Mouse (Mus musculus) stomach, embryonic 14.5 days (tissue): ENCODE measurements at regions not wholly inside any gene's neighbourhood (a gene's known extent, or its start where the extent isn't known, plus 50 kb on each side); places are given as distances from the start of the nearest gene placed in this dataset.

Experiments
- ATAC-seq: fragments of 200-750 bp; cut with Nextera tagmentation; 2 replicates; pipeline ENCODE4 v1.8.0; 2017; ENCODE audit warnings: low read depth, moderate TSS enrichment; ENCODE audit not compliant: insufficient number of reproducible peaks, insufficient read depth, low FRiP score
- H3K27ac ChIP-seq: fragments of 300-500 bp; sonication (generic); 2 replicates; pipeline ENCODE4 v1.5.1; 2014; ENCODE audit warnings: mild to moderate bottlenecking, low read length, moderate library complexity, mixed read lengths
- H3K27me3 ChIP-seq: fragments of 300-500 bp; sonication (generic); 2 replicates; pipeline ENCODE4 v1.6.1; 2014; ENCODE audit warnings: low read length, control low read depth, mixed read lengths; ENCODE audit not compliant: control insufficient read depth, insufficient read depth
- H3K36me3 ChIP-seq: fragments of 300-500 bp; sonication (generic); 2 replicates; pipeline ENCODE4 v1.6.1; 2014; ENCODE audit warnings: mild to moderate bottlenecking, control low read depth, low read length, moderate library complexity, mixed read lengths; ENCODE audit not compliant: control insufficient read depth, insufficient read depth
- H3K4me1 ChIP-seq: fragments of 300-500 bp; sonication (generic); 2 replicates; pipeline ENCODE4 v1.6.1; 2014; ENCODE audit warnings: low read length, control low read depth, mixed read lengths; ENCODE audit not compliant: control insufficient read depth, insufficient read depth
- H3K4me2 ChIP-seq: fragments of 300-500 bp; sonication (generic); replicated peaks from 2 replicates; pipeline ENCODE4 v1.6.1; 2014; ENCODE audit warnings: low read depth, low read length, control low read depth
- H3K4me3 ChIP-seq: fragments of 300-500 bp; sonication (generic); 2 replicates; pipeline ENCODE4 v1.5.1; 2014; ENCODE audit warnings: low read depth, low read length, control low read depth
- H3K9ac ChIP-seq: fragments of 300-500 bp; sonication (generic); replicated peaks from 2 replicates; pipeline ENCODE4 v1.6.1; 2014; ENCODE audit warnings: low read depth, mild to moderate bottlenecking, control low read depth, low read length, moderate library complexity, mixed read lengths
- H3K9me3 ChIP-seq: fragments of 300-500 bp; sonication (generic); 2 replicates; pipeline ENCODE4 v1.6.1; 2016; ENCODE audit warnings: low read depth, low read length, control low read depth; ENCODE audit not compliant: control insufficient read depth
- WGBS: fragments of 180-500 bp; shearing (Covaris S2); extraction: QIAGEN DNeasy Blood & Tissue Kit; methylation state at CpG from one replicate; pipeline ENCODE4 v1.1.7; 2014; 5-methylcytosine and 5-hydroxymethylcytosine counted together

DNA sequence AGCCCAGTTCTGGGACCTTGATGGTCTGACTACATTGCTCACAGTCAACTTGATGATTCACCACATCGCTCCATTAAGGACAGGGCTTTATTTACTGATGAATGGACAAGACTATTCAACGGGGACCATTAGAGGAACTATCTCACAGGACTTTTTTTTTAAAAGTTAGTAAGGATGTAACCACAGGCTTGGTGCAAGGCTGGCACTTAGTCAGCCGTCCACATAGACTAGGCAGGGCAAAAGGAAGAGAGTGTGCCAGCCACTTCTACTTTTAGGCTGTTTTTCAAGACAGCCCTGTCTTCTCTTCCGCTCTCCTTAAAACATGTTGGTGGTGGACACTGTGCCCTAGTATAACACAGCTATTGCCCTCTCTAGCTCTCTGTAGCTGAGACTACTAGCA is 336.0 kb downstream of the Sox4 start:
- 93% methylated on average over 4 of the region's 4 CpGs for WGBS

GRCm38 (mm10) chr13:28616645-28617381 is 336.7 kb downstream of the Sox4 start:
- Histone ChIP-seq H3K4me3 (no peak overlapping the region), H3K27ac (no peak overlapping the region), H3K9me3 (no peaks in the 10 kb centered on the region; the same call in 1 of the 2 replicates), H3K36me3 (no peaks in the 10 kb centered on the region), H3K27me3 (no peaks in the 10 kb centered on the region), H3K9ac (no peak overlapping the region), H3K4me1 (no peaks in the 10 kb centered on the region), H3K4me2 (no peak overlapping the region)
- no peak for ATAC-seq
- 88% methylated on average over 9 of the region's 9 CpGs for WGBS

More for the DNA sequence above, 336.0 kb downstream of the Sox4 start:
- Histone ChIP-seq H3K36me3 (no peaks in the 10 kb centered on the region), H3K27ac (no peak overlapping the region), H3K9me3 (no peaks in the 10 kb centered on the region; the same call in 1 of the 2 replicates), H3K4me1 (no peaks in the 10 kb centered on the region), H3K27me3 (no peaks in the 10 kb centered on the region), H3K4me3 (no peak overlapping the region), H3K4me2 (no peak overlapping the region), H3K9ac (no peak overlapping the region)
- no peak for ATAC-seq

DNA sequence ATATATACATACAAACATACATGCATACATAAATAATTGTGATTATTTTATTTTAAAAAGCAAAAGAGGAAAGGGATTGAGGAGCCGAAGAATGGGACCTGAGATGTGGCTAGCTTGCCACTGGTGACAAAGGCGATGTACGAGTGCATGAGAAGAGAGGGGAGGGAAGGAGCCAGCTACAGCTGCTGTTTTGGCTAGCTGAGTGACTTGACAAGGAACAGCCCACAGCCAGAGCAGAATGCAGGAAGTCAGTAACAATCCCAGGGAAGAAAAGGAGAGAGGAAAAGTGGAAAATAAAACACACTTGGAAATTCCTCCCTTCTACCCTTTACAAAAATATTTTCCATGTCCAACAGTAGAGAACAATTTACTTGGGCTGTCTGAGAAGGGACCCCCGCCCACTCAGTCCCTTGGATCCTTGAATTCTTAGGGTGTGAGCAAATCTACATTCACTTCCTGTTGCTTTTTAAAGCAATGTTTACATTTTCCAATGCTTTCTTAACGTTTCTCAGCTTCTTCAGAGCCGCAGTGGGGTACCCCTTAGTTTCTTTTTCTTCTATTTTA is 345.9 kb downstream of the Sox4 start:
- H3K36me3 ChIP-seq = no peaks in the 10 kb centered on the region
- H3K4me3 ChIP-seq = no peak overlapping the region
- peak; percentile 65; the same call in 1 of the 2 replicates for ATAC-seq
- H3K4me1 ChIP-seq = 0 out of 2 replicates have a peak, but pooled peaks cover 9% of the 10 kb centered on the region
- WGBS = 26% methylated on average over 6 of the region's 6 CpGs
- H3K9me3 ChIP-seq = no peaks in the 10 kb centered on the region; the same call in 1 of the 2 replicates
- H3K9ac ChIP-seq = no peak overlapping the region
- H3K4me2 ChIP-seq = no peak overlapping the region; the same call in 1 of the 2 replicates
- H3K27me3 ChIP-seq = no peaks in the 10 kb centered on the region
- peak overlapping the region; percentile 62 for H3K27ac ChIP-seq

GRCm38 (mm10) chr13:28606651-28607050 is 346.9 kb downstream of the Sox4 start:
- Histone ChIP-seq H3K27ac (no peak overlapping the region), H3K27me3 (no peaks in the 10 kb centered on the region), H3K36me3 (no peaks in the 10 kb centered on the region), H3K9me3 (no peaks in the 10 kb centered on the region), H3K4me2 (no peak overlapping the region), H3K9ac (no peak overlapping the region), H3K4me3 (no peak overlapping the region), H3K4me1 (0 out of 2 replicates have a peak, but pooled peaks cover 9% of the 10 kb centered on the region)
- no peak for ATAC-seq
- 78% methylated on average over 1 of the region's 1 CpGs for WGBS

DNA sequence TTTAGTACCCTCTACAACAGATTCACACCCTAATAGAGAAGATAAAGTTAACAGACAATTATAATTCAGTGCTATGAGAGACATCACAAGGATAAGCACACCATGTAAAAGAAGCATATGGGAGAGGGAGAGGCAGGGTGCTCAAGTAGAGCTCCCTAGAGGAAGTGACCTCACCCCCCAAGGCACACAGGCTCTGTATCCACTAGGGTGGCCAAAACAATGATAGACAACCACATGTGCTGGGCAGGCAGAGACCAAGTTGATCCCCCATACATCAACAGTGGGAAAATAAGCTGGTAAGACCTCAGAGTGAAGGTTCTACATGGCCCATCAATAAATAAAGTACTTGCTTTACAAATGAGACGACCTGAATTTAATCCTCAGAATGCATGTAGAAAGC is 347.7 kb downstream of the Sox4 start:
- H3K4me3 ChIP-seq = no peak overlapping the region
- WGBS = 71% methylated on average over 1 of the region's 1 CpGs
- no peak for ATAC-seq

DNA sequence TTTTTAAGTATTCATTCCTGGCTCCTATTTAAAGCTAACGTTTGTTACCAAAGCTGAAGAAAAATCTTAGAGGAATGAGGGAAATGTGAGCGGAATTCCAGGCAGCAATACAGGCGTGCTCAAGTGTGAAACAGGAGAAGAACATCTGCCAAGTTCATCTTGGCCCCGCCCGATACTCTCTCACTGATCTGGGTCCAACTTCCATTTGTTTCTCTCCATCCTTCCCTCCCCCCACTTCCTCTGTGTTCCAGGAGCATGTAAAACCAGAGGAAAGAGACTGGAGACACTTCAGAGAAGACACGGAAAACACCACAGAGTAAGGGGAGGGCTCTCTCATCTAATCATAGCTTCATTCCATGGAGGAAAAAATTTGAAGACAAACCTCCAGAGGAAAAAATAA is 346.7 kb downstream of the Gm11361 start:
- no peaks in the 10 kb centered on the region for H3K27me3 ChIP-seq
- no peaks in the 10 kb centered on the region for H3K9me3 ChIP-seq
- H3K9ac ChIP-seq = no peak overlapping the region
- H3K27ac ChIP-seq = no peak overlapping the region; the same call in 1 of the 2 replicates
- no peak overlapping the region for H3K4me2 ChIP-seq
- 21% methylated on average over 6 of the region's 6 CpGs for WGBS
- H3K36me3 ChIP-seq = no peaks in the 10 kb centered on the region
- ATAC-seq = peak; percentile 33; the same call in 1 of the 2 replicates
- H3K4me1 ChIP-seq = 0 out of 2 replicates have a peak, but pooled peaks cover 14% of the 10 kb centered on the region
- no peak overlapping the region for H3K4me3 ChIP-seq

More for the DNA sequence above, 347.7 kb downstream of the Sox4 start:
- Histone ChIP-seq H3K36me3 (no peaks in the 10 kb centered on the region), H3K4me1 (0 out of 2 replicates have a peak, but pooled peaks cover 13% of the 10 kb centered on the region), H3K27ac (no peak overlapping the region), H3K4me2 (no peak overlapping the region), H3K9me3 (no peaks in the 10 kb centered on the region), H3K9ac (no peak overlapping the region), H3K27me3 (no peaks in the 10 kb centered on the region)

- 0 out of 2 replicates have a peak, but pooled peaks cover 10% of the 10 kb centered on the region for H3K4me1 ChIP-seq
- H3K27me3 ChIP-seq = no peaks in the 10 kb centered on the region
- no peaks in the 10 kb centered on the region for H3K36me3 ChIP-seq
- H3K4me2 ChIP-seq = no peak overlapping the region
- no peak overlapping the region for H3K4me3 ChIP-seq
- H3K9ac ChIP-seq = no peak overlapping the region
- H3K27ac ChIP-seq = no peak overlapping the region
- H3K9me3 ChIP-seq = no peaks in the 10 kb centered on the region
- ATAC-seq = no peak
- 57% methylated on average over 5 of the region's 5 CpGs for WGBS
Measured at GRCm38 (mm10) chr13:28600792-28601191, 343.5 kb downstream of the Gm11361 start.

GRCm38 (mm10) chr13:28596367-28596766 is 339.0 kb downstream of the Gm11361 start:
- no peaks in the 10 kb centered on the region for H3K36me3 ChIP-seq
- H3K4me1 ChIP-seq = 0 out of 2 replicates have a peak, but pooled peaks cover 6% of the 10 kb centered on the region
- ATAC-seq = no peak
- no peak overlapping the region for H3K4me3 ChIP-seq
- 81% methylated on average over 2 of the region's 2 CpGs for WGBS
- H3K4me2 ChIP-seq = no peak overlapping the region
- H3K9me3 ChIP-seq = no peaks in the 10 kb centered on the region
- H3K27me3 ChIP-seq = no peaks in the 10 kb centered on the region
- no peak overlapping the region for H3K27ac ChIP-seq
- H3K9ac ChIP-seq = no peak overlapping the region
